Mouse (Mus musculus): ENCODE data around the gene Ralb.
A peak's percentile ranks its signal among the peaks of the same experiment; 100 is the strongest.

The Ralb gene

DNA sequence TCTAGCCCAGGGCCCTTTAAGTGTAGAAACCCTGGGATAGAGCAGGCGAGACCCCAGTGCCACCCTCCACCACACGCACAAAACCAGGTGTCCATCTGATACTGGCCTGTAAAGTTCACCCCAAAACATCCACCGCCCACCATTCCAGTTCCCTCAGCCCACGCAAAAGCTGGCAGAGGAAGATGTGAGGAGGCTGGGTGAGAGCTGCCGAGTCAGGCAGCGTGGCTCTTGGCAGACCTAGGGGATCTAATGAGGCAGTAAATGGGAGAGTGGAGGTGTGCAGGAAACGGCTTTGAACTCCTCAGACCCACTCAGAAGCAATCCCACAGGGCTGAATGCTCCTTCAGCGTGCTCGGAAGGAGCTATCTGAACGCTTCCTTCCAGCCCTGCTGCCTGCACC lies 53.2 kb downstream of the Ralb start:
- DNase-seq (ENCODE audit: low read depth, low spot score): no peak

GRCm38 (mm10) chr1:119450651-119451345 lies 53.8 kb downstream of the Ralb start:
- DNase-seq (ENCODE audit: low read depth, low spot score): no peak

GRCm38 (mm10) chr1:119446753-119447283 lies 57.8 kb downstream of the Ralb start:
- no peak for DNase-seq (ENCODE audit: low read depth, low spot score)

DNA sequence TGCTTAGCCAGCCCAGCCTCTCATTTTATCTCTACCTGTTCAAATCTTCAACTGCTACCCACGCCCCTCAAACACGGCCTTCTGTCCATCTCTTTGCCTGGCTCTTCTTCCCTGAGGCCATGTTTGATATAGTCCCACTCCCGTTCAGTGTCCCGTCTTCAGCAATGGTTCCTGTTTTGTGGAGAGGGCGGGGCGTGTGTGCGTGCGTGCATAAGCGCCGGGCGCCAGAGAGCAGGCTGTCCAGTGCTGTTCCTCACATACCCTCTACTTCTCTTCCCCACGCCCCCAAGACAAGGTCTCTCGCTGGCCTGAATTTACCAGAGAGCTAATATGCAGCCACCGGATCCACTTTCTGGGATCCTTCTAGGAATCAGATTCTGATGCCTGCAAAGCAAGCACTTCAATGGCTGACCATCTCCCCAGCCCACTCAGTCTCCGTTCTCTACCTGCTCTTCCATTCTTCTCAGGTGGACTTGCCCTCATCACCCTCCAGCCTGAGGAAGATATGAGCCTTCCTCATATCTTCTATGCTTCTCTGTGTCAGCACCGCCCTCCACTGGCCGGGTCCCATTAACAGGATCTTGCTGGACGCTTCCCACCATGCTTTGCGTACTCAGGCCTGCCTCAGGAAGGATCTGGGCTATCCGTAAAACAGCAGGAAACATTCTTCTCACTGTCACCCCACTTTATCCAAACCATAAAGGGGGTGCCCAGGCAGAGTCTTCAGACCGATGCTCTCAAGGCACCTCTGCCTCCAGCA lies 60.8 kb downstream of the Ralb start:
- peak; percentile 68 for DNase-seq (ENCODE audit: low read depth, low spot score)

DNA sequence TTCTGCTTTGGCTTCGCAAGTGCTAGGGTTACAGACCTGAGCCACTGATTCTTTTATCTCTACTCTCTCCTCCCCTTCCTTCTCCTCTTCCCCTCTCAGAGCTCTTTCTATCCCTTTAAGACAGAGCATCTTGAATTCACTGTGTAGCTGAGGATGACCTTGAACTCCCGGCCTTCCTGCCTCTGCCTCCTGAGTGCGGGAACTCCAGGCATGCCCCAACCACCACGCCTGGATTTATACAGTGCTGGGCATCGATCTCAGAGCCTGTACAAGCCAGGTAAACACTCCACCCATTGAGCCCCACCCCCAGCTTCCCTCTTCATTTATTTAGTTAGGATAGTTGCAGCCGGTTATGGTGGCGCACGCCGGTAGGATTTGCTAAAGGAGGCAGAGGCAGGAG lies 61.7 kb downstream of the Ralb start:
- peak; percentile 30 for DNase-seq (ENCODE audit: low read depth, low spot score)

DNA sequence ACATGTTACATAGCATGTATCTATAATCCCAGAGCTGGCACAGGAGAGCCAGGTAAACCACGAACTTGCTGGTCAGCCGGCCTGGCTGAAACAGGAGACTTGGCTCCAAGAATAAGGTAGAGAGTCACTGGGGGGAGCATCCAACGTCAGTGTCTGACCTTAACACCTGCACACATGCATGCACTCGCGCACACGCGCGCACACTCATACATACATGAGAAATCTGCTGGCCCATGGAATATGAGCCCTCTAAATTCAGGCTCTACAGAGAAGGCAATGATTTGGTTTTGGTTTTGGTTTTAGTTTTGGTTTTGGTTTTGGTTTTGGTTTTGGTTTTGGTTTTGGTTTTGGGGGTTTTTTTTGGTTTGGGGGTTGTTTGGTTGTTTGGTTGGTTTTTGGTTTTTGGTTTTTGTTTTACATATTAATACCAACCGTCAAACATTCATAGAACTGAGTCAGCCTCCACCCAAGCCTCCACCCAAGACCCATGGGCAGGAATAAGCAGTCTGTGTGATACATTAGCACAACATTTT lies 66.4 kb downstream of the Ralb start:
- DNase-seq (ENCODE audit: low read depth, low spot score): no peak

GRCm38 (mm10) chr1:119437401-119437800 lies 67.2 kb downstream of the Ralb start:
- no peak for DNase-seq (ENCODE audit: low read depth, low spot score)

DNA sequence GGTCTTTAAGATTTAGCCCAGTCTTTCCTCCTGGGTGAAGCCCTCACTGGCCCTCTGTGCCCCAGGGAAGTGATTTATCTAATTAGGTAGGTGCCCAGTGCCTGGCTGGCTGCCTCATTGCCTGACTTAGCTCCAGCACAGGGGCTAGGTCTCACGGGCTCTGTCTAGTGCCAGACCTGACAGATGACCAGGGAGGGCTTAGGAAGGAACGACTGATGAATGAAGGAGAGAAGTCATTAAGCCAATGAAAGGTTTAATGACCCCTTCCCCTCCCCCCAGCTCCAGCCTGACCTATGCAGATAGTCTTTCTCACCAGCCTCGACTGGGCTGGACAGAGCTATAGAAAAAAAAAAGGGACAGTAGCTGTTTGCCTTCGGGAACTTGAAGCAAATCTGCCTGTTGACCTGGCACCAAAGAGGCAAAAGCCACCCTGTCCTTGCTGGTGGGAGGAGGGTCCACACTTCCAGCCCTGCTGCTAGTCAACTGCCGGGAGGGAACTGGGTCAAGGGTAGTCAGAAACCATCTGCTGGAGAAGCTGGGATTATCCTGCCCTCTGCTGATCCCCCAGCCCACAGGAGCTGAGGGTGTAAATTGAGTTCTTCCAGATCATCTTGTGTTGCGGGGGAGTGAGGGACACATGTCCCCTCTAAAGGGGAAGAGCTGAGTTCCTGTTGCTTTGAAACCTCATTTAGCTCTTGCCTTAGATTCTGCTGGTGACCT lies 80.3 kb downstream of the Ralb start:
- no peak for DNase-seq (ENCODE audit: low read depth, low spot score)

GRCm38 (mm10) chr1:119423510-119423909 lies 81.1 kb downstream of the Ralb start:
- DNase-seq (ENCODE audit: low read depth, low spot score): peak; percentile 85

DNA sequence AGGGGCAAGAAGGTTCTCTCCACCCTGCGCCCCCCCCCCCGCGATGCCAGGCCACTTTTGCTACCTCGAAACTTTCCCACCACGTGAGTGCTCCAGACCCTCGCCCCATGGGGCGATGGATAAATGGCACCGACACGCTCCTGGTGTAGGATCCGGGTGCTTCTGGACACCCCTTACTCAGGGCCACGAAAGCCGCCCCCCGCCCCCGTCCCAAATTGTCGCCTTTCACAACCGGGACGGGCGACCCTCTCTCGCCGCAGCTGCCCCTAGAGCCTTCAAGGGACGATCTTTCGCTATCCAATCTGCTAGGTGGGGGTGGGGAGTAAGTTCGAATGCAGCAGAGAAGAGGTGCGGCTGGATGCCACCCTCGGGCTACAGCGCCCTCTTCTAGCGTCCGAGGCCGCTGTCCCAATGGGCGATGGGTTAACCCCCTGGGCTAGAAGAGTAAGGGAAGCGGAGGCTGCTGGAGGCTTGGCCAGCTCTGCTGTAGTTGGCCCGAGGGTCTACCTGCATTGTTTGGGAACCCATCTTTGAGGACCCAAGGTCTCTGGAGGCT lies 82.1 kb downstream of the Ralb start:
- peak; percentile 30 for DNase-seq (ENCODE audit: low read depth, low spot score)

DNA sequence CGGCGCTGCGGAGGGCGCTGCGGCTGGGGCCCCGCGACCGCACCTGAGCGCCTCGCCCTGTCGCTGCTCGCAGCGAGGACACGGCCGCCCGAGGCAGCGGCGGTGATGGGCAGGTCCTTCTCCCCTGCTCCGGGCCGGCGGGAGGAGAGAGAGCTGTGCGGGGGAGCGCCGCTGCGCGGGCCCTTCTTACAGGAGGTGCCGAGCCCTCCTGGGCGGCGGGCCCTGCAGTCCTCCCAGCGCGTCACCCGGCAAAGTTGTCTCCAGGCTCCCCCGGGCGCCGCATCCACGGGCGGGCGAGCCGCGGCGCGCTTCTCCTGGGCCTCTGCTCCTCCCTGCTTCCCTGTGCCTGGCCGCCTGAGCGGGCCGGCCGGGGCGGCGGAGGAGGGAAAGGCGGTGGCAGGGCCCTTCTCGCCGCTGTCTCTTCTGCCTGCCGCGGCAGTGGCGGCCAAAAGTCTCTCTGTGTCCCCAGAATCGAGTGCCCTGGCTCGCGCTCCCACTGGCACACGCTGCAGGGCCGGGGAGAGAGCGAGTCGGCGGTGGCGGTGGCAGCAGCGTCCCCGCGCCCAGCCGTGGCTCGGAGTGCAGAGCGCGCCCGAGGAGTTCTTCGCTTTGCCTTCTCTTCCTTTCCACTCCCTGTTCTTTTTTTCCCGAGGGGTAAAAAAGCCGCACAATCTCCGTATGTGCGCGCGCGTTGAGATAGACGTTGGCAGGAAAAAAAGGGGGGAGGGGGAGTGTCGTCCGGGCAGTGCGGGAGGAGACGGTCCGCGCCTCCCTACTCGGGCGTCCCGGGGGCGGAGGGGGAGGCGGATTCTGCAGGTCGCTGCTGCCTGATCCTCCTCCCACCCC lies 82.8 kb downstream of the Ralb start, which contains the start of gene Inhbb:
Inhbb (minus strand) TSS at position 673 of the 846 bp plus-strand sequence.
- DNase-seq (ENCODE audit: low read depth, low spot score): peak; percentile 68

- DNase-seq (ENCODE audit: low read depth, low spot score): peak; percentile 63
These were observed 83.5 kb downstream of the Ralb start for GRCm38 (mm10) chr1:119420984-119421575.

Data from ZHBTc4 (cell line).